Mouse (Mus musculus): ENCODE data around the gene Samd9l. TPM values are rescaled to one million over a fixed set of nuclear protein-coding genes. Genes with fewer than 3 reads are reported as not detected.
A peak's percentile ranks its signal among the peaks of the same experiment; 100 is the strongest.
"Not testable (repeated sequence)": the region's sequence is repeated elsewhere in the genome, so short reads cannot be mapped to it uniquely, and the experiment has no call there.

The Samd9l gene
- total RNA-seq (2021) = 10 to 100 TPM; 10.6 to 15.5 TPM
- long read RNA-seq, experiment 1, full-length matches to known transcripts = 3 of 7 reads
- long read RNA-seq, experiment 1, partial matches to known transcripts = 0 of 7 reads
- long read RNA-seq, experiment 1, other reads (novel, unspliced or antisense) = 4 of 7 reads
- long read RNA-seq, experiment 2, full-length matches to known transcripts = 3 of 4 reads
- long read RNA-seq, experiment 2, partial matches to known transcripts = 0 of 4 reads
- long read RNA-seq, experiment 2, other reads (novel, unspliced or antisense) = 1 of 4 reads

GRCm38 (mm10) chr6:3399340-3400068 lies at the start of gene Samd9l:
Gene Samd9l, minus strand, starts transcription at chr6:3399572.
- peak; percentile 81 for DNase-seq

- DNase-seq = peak; percentile 74
These were observed 48.0 kb upstream of the Samd9l start for GRCm38 (mm10) chr6:3447404-3447803.

GRCm38 (mm10) chr6:3443905-3444304 lies 44.5 kb upstream of the Samd9l start:
- DNase-seq = no peak

- no peak for DNase-seq
These were observed 36.7 kb upstream of the Samd9l start for GRCm38 (mm10) chr6:3436087-3436486.

- DNase-seq = not testable (repeated sequence)
These were observed 31.6 kb upstream of the Samd9l start for GRCm38 (mm10) chr6:3430976-3431375.

GRCm38 (mm10) chr6:3427047-3427446 lies 27.7 kb upstream of the Samd9l start:
- DNase-seq = no peak

GRCm38 (mm10) chr6:3425333-3425732 lies 26.0 kb upstream of the Samd9l start:
- DNase-seq = not testable (repeated sequence)

GRCm38 (mm10) chr6:3424613-3425277 lies 25.4 kb upstream of the Samd9l start:
- peak; percentile 43 for DNase-seq

- not testable (repeated sequence) for DNase-seq
These were observed 2.0 kb downstream of the Samd9l start for GRCm38 (mm10) chr6:3397182-3397906.

GRCm38 (mm10) chr6:3395921-3396611 lies 3.3 kb downstream of the Samd9l start:
- peak; percentile 17 for DNase-seq

- no peak for DNase-seq
These were observed 9.4 kb downstream of the Samd9l start for GRCm38 (mm10) chr6:3389995-3390394.

GRCm38 (mm10) chr6:3386565-3386964 lies 12.8 kb downstream of the Samd9l start:
- DNase-seq = no peak

GRCm38 (mm10) chr6:3384816-3385215 lies 14.6 kb downstream of the Samd9l start:
- not testable (repeated sequence) for DNase-seq

- DNase-seq = not testable (repeated sequence)
These were observed 15.1 kb downstream of the Samd9l start for GRCm38 (mm10) chr6:3384115-3384791.

GRCm38 (mm10) chr6:3379146-3379545 lies 20.2 kb downstream of the Samd9l start:
- no peak for DNase-seq

- DNase-seq = no peak
These were observed 22.7 kb downstream of the Samd9l start for GRCm38 (mm10) chr6:3376687-3377086.

GRCm38 (mm10) chr6:3369527-3369926 lies 29.8 kb downstream of the Samd9l start:
- no peak for DNase-seq

- not testable (repeated sequence) for DNase-seq
These were observed 33.8 kb downstream of the Samd9l start for GRCm38 (mm10) chr6:3365609-3366008.

GRCm38 (mm10) chr6:3345924-3346597 lies 53.3 kb downstream of the Samd9l start:
- peak; percentile 46 for DNase-seq

GRCm38 (mm10) chr6:3345043-3345639 lies 54.2 kb downstream of the Samd9l start:
- not testable (repeated sequence) for DNase-seq

Data from adrenal gland, postnatal 10 days (tissue).